Mouse (Mus musculus) B cell, adult 2 months (primary cell): ENCODE measurements around the gene Rab44.

Source experiments
- DNase-seq, 2 experiments: peaks; one replicate each; pipeline ENCODE4 v3.0.0; 2022

Rab44 gene

DNA sequence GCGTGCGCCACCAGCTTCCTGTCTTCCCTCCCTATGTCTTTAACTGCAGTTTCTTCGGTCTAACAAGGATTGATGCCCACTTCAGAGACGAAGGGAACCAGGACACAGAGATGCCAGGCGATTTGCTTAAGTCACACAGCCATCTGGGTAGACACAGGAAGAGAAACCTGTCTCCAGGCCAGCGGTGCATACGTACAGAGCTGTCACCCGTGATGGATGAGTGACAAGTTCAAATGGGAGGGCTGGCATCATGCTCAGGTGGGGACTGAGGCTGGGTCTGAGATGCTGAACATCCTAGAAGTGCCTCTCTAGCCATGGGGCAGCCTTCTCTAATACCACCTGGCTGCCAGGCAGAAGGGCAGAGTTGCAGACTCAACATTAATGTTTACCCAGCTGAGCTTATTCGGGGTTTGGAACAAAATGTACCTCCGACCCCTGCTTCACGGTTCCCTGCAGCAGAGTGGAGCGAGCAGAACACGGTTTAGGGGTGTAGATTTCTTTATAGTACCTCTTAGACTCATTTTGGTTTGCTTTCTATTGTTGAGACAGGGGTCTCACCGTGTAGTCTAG is 56.6 kb downstream of the Rab44 start:
- peak; percentile 45 to 46 for DNase-seq

- DNase-seq: peak; percentile 87 to 88
Measured at GRCm38 (mm10) chr17:29171001-29171772, 57.2 kb downstream of the Rab44 start.

- DNase-seq: peak; percentile 83 to 85
Measured at GRCm38 (mm10) chr17:29172062-29172461, 58.1 kb downstream of the Rab44 start.

- DNase-seq: no peak
Measured at GRCm38 (mm10) chr17:29173165-29173564, 59.2 kb downstream of the Rab44 start.

DNA sequence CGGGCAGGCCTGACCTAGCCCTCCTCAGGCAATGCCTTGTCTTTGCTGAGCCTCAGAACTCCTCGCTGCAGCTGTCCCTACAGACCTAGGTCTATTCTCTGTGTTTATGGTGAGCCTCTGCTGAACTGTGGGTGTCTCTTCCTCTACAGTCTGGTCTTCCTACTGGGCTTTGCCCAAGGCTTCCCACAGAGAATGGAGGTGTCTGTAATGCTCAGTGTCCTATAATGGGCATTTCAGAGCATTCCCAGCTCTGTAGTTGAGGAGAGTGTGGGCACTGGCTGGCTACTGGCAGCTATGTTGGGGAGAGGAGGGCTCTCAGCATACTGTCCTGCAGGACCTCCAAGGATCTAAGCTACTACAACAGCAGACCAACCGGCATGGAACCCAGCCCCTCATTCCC is 61.7 kb downstream of the Rab44 start:
- no peak for DNase-seq

DNA sequence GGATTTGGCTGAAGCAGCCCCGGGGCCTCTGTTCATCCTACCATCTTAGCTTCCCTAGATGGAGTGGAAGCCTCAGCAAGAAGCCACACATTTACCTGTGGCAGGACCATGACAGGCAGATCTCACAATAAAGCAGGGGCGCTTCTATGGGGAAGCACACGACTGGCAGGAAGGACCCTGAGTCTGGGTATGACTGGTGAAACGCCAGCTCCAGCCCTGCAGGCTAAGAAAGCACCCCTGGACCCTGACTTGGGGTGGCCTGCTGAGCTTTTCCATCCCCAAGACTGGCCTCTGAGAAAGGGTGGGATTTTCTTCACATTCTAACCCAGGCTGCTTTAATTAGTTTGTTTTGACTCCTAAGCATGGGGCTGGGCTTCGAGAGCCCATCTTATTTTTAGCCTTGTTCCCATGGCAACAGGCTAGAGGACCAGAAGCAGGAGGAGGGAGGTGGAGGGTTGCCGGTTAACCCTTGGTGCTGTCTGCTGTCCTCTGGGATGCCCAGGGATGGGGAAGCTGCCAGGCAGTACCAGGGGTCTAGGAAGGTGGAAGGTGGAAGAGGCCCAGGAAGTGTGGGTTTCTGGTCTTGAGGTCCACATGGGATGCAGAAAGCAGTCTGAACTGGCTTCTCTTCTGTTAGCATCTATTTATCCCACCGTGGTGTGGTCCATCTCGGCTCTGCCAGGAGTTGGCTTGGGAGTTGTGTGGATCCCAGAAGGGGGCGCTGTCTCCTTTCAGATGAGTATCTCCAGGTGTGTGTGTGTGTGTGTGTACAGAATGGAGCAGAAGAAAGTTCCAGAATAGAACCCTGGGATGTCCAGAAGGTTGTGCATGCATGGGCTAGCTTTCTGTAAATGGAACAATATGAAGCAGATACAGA is 62.7 kb downstream of the Rab44 start:
- peak; percentile 70 to 71 for DNase-seq

DNA sequence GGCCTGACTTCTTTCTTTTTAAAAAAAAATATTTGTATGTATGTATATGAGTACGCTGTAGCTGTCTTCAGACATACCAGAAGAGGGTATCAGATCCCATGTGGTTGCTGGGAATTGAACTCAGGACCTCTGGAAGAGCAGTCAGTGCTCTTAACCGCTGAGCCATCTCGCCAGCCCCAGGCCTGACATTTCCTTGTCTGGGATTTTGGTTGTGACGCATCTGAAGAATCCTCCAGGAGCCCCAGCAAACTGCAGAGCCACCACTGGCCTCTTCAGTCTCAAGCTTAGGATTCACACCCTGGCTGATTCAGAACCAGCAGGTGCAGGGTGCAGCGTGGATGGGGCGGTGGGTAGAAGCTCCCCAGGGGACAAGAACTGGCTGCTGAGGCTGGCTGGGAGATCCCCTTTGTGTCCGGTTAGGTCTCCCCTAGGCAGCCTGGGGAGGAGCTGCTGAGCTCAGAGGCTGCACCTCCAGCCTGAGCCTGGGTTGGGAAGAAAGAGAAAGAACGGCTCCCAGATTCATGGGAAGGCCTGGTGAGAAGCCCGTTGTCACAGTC is 64.6 kb downstream of the Rab44 start:
- peak in 1 of 2 experiments; percentile 43 for DNase-seq

DNA sequence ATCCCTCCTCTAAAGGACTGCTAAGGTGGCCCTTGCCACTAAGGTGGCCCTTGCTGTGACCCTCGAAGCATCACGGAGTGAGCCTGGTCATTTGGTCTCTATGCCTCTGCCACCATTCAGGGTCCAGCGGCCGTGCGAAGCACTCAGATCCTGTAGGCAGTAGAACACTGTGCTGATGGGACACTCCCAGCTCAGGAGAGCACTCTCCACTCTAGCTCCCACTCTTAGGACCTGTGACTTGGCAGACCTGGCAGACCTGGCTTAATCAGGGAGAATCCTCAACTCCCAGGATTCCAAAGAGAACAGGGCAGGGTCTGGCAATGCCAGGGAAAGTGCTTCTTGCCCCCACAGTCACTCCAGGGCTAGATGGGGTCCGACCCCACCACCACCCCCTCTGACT is 66.0 kb downstream of the Rab44 start:
- no peak for DNase-seq

GRCm38 (mm10) chr17:29180406-29181127 is 66.6 kb downstream of the Rab44 start:
- DNase-seq: no peak

GRCm38 (mm10) chr17:29181751-29182150 is 67.8 kb downstream of the Rab44 start:
- DNase-seq: no peak

DNA sequence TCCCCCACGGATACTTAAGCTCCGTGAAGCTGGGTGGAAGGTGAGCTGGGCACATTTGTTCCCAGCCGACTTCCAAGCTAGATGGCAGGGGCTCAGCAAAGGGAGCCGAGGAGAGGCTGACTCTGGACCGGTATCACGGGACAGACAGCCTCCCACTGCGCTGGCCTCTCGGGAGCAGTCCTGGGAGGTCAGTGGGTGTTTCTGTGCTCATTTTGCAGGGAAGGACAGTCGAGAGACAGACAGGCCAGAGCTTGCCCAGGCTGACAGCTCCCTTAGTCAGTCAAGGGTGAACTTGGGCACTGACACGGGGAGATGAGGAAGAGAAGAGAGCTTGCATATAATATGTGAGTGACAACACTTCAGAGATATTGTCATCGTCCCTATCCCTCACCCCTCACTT is 69.2 kb downstream of the Rab44 start:
- DNase-seq: no peak

GRCm38 (mm10) chr17:29185376-29186046 is 71.6 kb downstream of the Rab44 start:
- no peak for DNase-seq

DNA sequence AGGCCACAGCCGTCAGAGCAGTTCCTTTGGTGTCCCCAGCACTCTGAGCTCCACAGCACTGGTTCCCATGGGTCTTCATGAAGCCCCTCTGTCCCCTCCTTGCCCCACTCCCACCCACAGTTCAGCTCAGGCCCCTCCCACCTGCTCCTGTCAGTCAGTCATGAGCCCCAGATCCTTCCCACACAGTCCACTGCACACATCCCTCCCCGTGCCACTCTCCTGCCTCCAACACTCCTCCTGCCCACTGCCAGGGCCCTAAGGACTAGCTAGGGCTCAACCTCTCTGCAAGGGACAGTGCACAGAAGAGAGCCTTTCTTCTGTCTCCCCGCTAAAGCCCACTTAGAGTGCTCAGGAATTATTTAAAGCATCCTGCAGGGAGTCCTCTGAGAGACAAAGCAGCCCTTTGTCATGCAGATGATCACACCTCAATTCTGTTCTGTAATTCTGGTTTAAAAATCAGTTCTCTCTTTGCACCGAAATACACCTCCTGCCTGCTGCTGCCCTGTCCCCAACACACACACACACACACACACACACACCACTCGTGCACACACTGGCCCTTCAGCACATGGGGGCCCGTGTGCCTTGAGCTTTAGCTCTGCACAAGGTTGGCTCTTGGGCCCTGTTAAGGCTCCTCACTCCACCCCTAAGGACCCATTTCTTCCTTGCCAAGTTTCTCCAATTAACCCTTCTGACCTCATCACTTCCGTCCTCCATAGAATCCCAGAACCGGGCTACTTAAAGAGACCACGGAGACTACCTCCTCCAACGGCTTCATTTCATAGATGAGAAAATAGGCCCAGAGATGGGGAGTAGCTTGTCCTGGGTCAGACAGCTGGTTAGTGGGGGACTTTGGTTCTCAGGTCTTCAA is 73.3 kb downstream of the Rab44 start:
- DNase-seq: no peak

- no peak for DNase-seq
Measured at GRCm38 (mm10) chr17:29188989-29189388, 75.0 kb downstream of the Rab44 start.

GRCm38 (mm10) chr17:29195579-29195978 is 81.6 kb downstream of the Rab44 start:
- no peak for DNase-seq
